Mouse (Mus musculus) layer of hippocampus, postnatal 10 days (tissue): ENCODE measurements at regions not wholly inside any gene's neighbourhood (a gene's known extent, or its start where the extent isn't known, plus 50 kb on each side); places are given as distances from the start of the nearest gene placed in this dataset.

Source experiments
- DNase-seq, 2 experiments: peaks; one replicate each; pipeline ENCODE4 v3.0.0; 2021; ENCODE audit warnings: low spot score in 2 of 2

DNA sequence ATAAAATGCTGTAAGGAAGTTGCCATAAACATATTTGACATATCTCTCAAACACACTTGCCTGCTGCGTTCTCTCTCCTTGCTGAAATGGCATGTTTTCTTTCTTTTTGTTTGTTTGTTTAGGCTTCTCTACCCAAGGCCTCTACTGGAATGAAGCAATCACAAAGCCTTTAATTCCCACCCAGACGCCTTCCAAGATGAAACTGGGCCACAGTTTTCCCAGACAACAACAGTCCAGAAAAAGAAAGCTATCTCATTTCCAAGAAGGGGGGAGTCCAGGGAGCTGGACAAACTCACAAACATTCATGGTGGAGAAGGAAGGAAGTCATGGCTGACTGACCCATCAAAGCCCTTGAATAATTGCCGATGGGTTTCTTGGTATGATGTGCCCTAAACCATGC, 234.1 kb downstream of the Gm45692 start:
- DNase-seq = no peak

DNA sequence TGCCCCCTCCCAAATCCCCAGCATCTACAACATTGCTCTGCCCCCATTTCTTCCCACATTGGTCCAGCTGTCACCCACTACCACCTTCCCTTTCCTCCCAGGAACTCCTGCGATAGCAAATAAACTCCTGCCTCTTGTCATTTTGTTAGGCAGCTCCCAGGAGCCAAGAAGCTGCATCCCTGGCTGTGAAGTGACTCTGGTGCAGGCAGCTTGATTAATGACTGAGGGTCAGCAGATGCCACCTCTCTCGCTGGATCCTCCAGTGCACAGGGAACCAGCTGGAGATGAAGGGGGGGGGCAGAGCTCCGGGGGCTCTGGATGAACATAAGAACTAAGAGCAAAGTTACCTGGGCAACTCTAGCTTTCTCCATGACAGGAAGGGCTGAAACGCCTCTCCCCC, 235.2 kb downstream of the Gm45692 start:
- no peak for DNase-seq

DNA sequence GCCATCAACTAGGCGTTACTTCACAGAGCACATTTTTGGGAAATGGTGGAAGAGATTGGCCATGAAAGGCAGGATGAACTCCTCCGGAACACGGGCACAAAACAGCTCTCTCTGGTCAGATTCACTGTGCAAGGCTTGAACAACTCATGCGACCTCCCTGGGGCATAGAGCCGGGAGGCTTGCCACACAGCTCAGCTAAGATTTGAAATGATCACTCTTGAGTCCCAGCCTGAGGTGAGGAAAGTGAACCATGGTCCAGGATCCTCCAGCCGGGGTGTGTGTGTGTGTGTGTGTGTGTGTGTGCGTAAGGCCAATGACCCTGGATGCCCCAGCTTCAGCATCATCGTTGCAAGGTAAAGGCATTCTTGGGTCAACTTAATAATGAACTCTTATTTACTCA, 237.5 kb downstream of the Gm45692 start:
- DNase-seq = no peak

DNA sequence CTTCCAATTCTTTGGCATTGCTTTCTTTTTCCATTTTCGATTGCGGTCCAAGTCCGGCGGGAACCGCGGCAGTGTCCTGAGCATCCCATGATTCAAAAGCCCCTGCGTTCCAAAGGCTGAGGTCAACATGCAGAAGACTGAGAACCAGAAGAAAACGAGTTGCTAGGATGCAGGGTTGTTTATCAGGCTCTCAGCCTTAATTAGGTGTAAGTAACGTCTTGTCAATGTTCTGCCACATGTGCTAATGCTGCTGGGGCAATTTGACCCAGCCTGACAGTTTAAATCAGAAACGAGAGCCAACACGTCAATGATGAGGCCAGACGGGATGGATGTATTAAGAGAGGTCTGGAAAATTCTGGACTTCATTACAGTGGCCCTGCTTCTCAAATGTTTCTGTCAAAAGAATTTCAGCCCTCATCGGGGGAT, 239.4 kb downstream of the Gm45692 start:
- no peak for DNase-seq

DNA sequence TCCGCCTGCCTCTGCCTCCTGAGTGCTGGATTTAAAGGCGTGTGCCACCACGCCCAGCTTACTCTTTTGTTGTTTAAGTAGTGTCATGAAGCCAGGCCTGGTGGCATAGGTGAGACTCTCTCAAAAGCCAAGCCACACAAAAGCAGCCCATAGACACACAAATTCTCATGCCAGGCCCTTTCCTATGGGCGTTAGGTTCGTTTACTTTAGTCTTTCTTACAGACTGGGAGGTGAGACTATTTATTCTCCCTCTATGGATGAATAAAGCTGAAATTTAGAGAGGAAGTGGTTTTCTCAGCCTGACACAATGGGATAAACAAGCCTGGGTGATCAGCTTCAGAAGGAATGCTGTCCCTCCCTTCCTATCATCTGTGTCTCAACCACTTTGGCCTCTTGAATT, 243.0 kb downstream of the Gm45692 start:
- DNase-seq = no peak

DNA sequence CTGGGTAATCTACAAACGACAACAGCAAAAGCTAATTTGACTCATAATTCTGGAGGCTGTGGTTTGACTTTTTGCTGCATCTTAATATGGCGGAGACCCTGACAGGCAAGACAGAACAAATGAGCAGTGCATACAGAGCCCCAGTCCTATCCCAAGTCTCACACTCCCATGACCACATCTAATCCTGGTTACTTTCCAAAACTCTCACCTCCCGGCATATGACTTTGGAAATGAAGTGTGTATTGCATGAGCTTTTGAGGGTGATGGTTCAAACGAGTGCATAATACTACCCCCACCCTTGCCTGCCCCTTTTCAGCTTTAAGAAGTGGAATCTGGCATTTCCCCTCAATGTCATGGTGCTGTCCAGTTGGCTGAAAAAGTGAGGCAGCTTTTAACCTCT, 244.3 kb downstream of the Gm45692 start:
- DNase-seq = no peak

DNA sequence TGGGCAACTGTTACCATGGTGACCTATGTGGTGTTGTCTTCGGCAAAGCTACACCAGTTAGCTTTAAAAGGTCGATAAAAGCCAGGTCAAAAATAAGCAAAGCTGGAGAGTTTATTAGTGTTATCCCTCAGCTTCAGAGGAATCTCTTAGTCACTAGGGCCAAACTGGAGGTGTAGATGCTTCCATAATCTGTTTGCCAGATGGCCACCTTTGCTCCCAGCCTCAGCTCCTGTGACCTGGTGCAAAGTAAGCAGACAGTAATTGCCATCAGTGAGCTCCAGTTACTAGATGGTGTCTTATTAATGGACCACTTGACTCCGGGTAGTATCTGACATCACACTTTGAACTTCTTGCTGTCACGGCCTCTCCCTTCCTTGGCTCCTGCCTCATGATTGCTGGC, 245.3 kb downstream of the Gm45692 start:
- no peak for DNase-seq

DNA sequence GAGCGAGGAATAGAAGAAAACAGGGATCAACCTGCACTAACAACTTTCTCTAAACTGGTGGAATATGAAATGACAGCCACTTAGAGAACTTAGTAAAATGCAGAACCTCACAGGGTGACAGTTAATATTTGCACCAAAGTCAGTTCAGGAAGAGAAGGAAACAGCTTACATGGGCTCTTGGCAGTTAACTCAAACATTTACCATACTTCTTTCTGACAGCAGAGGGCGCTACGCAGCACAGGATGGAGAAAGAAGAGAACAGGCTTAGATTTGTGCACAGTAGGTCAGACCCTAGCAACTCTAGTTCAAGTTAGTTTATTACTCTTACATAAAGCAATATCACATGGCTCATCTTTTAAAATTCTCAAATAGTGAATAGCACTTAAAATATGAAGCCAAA, 261.3 kb downstream of the Gm45692 start:
- peak; percentile 80 to 82 for DNase-seq

DNA sequence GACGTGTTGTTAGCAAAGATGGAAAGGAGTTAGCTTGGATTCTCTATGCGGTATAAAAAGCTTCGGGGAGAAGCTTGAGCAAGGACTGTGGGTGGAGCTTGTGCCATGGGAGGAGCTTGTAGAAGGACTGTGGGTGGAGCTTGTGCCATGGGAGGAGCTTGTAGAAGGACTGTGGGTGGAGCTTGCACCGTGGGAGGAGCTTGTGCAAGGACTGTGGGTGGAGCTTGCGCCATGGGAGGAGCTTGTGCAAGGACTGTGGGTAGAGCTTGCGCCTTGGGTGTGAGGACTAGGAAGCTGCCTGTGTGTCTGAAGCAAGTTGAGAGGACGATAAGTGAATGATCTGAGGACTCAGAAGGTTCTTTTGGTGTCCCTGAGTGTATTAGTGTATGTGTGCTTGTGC, 263.1 kb downstream of the Gm45692 start:
- DNase-seq = no peak

DNA sequence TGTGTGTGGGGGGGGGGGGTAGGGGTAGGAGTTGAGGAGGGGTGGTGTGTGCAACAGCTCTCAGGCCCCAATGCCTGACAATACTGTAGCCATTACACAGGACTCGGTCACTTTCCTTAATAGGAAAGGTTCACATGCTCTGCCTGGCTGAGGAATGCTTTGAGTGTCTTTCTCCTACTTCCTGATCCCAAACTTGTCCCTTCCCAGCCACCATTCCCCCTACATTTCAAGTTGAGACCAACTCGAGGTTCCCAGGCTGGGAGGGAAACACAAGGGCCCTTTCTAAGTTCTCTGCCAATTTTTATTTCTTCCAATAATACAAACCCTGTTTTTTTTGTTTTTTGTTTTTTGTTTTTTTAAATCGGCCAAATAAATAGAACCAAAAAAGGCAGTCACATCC, 264.6 kb downstream of the Gm45692 start:
- no peak for DNase-seq

DNA sequence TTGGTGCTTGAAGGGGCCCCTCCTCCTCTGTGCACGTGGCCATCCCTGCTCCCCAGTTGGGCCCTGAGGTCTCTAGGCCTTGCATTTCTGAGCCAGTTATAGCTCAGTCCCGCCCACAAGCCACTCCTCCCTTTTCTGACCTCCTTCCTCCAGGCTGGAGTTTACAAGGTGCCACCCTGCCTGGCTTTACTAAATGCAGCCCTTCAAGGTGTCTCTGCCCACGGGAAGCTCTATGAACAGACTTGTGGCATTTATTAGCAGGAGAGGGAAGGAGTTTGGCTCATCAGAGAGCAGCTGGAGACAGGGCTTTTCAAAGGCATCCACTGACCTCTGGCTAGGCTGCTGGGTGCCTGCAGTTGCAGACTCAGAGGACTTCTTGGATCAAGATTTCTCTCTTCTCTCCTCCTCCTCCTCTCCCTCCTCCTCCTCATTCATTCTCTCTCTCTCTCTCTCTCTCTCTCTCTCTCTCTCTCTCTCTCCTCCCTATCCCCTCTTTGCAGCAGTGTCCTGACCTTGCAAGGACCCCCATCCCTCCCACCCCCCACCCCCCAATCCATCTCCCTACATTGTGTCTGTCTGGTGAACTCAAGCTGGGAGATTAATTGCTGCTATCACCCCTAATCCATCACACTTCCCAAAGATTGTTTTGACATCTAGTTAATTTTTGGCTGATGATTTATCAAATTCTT, 265.1 kb downstream of the Gm45692 start:
- no peak for DNase-seq

DNA sequence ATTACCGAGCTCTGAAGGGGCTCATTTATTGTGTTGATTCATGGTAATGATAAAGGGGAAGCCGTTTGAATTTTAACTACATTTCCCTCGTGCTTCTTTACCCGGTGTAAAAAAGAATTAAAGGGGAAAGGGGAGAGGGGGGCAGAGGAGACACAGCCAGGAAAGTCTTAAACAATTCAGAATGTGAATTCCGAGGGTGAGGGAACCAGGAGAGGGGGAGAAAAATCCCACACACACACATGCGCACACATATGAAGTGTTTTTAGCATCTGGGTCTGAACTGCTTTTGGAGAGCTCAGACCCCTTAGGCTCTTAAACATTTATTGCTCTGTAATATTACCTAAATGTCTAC, 265.6 kb downstream of the Gm45692 start:
- no peak for DNase-seq

DNA sequence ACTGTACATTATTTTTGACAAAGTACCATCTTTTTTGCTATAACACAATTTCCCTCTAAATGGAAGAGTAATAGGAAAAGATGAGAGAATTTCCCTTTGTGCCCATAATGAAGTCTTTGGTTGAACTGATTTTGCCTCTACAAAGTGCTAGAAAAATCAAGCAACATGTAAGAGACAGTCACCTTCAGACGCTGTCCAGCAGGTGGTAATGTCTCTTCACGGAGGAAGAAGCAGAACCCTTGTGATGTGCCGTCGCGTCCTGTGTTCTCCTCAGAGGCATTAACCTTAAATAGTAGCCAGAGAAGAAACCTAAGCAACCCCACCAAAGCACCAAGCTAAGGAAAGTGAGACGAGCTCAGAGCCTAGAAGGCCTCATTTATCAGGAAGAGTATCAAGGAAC, 275.7 kb downstream of the Gm45692 start:
- no peak for DNase-seq

DNA sequence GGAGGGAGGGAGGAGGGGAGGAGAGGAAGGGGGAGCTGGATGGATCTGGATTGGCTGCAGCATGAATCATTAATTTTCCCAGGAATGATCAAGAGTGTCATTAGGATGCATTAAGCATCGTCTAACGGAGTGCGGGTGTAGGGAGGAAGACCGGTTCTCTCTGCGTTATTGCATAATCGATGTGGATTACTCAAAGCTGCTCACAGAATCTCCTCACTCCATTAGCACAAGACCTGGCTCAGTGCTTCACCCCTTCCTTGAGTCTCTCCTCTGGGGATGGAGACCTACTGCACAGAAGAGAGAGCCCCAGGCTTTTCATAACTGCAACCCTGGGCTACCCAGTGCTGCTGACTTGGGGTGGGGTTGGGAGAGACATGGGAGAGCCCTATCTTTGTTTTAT, 300.7 kb downstream of the Gm45692 start:
- DNase-seq = no peak

DNA sequence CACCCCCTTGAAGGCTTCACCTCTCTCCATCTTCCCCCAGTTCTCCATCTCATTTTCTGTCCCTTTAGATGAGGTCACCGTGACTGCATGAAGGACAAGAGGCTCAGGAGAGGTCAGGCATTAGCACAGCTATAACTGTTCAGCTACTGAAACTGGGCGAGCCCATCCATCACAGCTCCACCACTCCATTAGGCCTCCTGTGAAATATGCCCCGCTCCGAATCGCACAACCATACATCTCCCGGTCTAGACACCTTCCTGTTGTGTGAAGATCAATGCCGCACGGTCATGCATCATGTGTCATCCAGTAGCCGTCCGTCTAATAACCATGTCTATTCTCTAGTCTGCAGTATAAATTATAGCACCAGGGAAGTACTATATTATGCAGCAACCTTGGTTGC, 301.2 kb downstream of the Gm45692 start:
- no peak for DNase-seq

DNA sequence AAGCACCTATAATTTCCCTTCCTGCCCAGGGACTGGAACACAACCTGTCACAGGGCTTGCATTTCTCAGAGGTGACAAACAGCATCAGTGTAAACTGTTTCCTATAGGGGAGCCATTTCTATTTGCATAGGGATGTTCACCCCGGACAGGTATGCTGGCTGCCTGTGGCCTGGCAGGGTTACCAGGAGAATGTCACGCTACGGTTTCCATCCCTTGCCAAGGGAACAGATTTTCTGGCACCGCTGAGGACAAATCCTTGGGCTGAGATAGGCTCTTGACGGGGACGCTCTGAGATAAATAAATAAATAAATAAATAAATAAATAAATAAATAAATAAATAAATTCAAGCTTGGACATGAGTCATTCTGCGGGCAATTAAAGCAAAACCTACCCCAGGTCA, 308.0 kb downstream of the Gm45692 start:
- DNase-seq = no peak

DNA sequence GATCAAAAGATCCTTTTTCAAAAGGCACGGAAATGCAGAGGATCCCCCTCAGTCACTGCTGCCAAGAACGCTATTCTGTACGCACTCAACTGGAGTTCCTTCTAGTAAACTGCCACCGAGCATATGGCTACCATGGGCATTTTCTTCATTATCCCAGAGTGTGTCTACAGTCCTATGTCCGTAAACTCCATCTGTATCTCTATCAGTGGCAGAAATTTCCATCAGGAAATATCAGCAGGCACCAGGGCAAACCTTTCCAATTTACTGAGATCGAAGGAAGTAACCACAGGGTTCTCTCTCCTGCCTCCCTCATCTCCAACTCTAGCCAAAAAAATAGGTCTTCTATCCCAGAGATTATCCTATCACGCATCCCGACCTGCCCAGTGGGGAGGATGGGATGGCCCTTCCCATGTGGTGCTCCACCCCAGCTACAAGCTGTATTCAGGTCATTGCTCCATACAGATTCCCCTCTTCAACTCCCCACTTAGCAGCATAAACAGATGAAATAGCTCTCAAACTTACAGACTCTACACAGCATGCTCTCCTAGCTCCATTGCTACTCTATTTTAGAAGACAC, 310.5 kb downstream of the Gm45692 start:
- DNase-seq = no peak

DNA sequence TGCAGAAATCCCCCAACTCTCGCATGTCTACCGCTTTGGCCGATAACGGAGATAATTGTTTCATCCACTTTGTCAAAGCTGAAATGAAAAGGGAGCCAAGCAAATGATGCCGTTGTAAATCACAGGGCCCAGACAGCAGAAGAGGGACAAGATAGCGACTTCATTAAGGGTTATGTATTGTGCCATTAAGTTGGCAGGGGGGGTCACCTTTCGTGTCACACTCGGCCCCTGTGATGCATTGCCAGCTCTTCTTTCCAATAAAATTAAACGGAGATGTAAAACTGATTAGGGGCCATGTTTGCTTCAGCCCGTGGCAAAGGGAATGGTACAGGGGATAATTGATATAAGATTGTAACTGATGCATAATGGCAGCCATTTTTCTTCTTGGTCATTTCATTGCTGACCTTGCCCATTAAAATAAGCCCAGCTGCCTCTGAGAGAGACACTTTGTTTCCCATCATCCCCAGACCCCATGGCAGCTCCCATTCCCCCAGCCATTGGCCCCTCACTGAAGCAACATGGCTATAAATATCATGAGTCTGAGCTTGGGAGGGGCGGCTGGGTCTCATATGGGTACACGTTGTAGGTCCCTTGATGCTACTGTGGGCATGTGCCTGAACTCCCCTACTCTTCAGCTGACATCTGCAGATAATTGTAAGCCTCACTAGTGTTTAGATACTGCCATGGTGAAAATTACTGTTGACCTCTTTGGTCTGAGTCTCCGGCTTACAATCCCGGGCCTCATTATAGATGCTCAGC, 313.0 kb downstream of the Gm45692 start:
- DNase-seq = no peak

DNA sequence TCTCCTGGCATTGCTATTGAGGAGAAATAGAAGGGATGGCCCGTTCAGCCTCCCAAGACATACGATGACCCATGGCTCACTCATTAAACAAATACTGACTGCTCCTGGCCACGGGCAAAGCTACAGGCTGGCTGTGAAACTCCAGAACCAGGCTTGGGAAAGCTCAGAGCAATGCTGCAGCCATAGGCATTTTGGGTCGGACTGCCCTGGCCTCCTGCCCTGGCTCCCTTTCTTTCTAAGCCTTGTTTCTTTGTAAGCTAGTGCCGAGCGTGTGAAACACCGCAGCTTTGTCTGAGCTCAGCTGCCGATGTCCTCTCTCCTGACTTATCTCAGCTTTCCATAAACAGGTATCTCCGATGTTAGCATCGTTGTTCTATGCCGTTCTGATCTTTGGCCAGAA, 316.9 kb downstream of the Gm45692 start:
- no peak for DNase-seq

DNA sequence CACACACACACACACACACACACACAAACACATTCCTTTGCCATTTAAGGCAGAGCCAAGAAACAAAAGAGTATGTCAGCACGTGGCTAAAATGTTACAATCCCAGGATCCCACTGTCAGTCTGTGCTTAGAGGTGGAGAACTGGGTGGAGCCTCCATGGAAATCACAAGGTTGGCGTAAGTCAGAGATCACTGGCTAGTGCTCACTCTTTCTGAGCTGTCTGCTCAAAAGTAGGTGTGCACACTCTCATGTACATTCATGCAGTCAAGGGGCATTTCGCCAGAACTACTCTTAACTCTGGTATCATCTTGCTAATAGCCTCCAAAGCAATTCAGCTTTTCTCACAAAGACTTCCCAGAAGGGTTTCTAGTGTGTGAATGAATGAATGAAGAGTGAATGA, 318.2 kb downstream of the Gm45692 start:
- DNase-seq = no peak

DNA sequence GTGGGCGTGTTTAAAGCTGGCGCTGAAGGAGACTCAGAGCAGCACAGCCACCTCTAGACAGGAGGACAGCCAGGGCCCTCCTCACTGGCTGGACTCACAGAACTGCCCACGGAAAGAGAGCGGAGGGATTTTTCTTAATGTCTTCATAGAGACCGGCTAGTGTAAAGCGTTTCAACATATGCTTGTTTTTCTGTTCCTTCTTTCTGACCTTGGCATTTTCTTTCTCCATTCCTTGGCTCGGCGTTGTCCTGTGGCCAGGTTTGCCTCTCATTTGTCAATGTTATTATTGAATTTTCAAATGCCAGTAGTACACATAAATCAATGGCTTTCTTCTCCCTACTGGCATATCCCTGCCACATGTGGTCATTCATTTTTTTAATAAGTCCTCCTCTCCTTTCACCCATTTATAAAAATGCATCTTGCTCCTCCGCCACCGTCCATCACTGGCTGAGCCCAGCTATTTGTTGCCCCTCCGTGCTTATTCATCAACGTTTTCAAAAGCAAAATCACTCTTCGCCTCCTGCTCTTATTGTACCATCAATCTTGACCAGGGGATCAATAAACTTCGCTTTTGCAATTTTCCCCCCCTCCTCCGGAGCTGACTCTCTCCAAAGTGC, 319.0 kb downstream of the Gm45692 start:
- no peak for DNase-seq

DNA sequence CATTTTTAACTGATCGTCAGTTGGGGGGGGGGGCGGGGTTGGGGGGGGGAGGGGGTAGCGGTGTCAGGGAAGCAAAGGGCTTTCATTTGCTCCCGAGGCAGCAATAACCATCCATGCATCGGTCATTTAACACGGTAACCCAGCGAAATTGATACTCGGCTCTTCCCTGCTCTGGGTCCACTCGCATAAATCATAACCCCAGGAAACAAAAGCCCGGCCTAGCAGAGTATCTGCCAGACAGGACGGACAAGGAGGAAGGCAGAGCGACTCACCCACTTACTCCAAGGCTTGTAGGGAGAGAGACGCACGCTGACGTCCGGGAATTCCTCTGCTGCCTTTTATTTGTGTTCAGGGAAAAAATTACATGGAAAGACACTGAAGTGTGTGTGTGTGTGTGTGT, 319.5 kb downstream of the Gm45692 start:
- no peak for DNase-seq
